Mouse (Mus musculus) ES-E14 (cell line): ENCODE results near the gene Hfe2. TPM values are rescaled to one million over a fixed set of nuclear protein-coding genes. Genes with fewer than 3 reads are reported as not detected.
A peak's percentile ranks its signal among the peaks of the same experiment; 100 is the strongest.
"Not testable (repeated sequence)": the region's sequence is repeated elsewhere in the genome, so short reads cannot be mapped to it uniquely, and the experiment has no call there.

Source experiments
- DNase-seq: peaks from one replicate; pipeline ENCODE4 v3.0.0-alpha.2; 2013; ENCODE audit warnings: low read depth, low spot score
- H3K27ac ChIP-seq: 2 replicates; pipeline ENCODE4 v1.5.1; 2012; ENCODE audit warnings: low read depth, mild to moderate bottlenecking, low read length, moderate library complexity, mixed read lengths; ENCODE audit not compliant: poor library complexity, insufficient read depth, severe bottlenecking
- H3K36me3 ChIP-seq: 2 replicates; pipeline ENCODE4 v1.6.1; 2012; ENCODE audit warnings: mild to moderate bottlenecking, low read length, moderate library complexity, mixed read lengths; ENCODE audit not compliant: control insufficient read depth, poor library complexity, insufficient read depth, severe bottlenecking
- H3K4me1 ChIP-seq, 2 experiments: fragments of 150-350 bp in 1 of 2; sonication (generic) in 1 of 2; 2 replicates each; pipeline ENCODE4 v1.6.1; 2012; ENCODE audit warnings: low read length in 2 of 2, mild to moderate bottlenecking in 1 of 2, mixed read lengths in 1 of 2; ENCODE audit not compliant: control insufficient read depth in 2 of 2, insufficient read depth in 2 of 2, poor library complexity in 1 of 2
- H3K4me3 ChIP-seq, 2 experiments: fragments of 150-350 bp in 1 of 2; sonication (generic) in 1 of 2; 2 replicates each; pipeline ENCODE4 v1.5.1; 2012; ENCODE audit warnings: low read length in 2 of 2, low read depth in 1 of 2, mild to moderate bottlenecking in 1 of 2, mixed read lengths in 1 of 2; ENCODE audit not compliant: insufficient read depth in 1 of 2, poor library complexity in 1 of 2, severe bottlenecking in 1 of 2
- H3K9ac ChIP-seq: 2 replicates; pipeline ENCODE4 v1.6.1; 2012; ENCODE audit warnings: low read depth, mild to moderate bottlenecking, low read length, mixed read lengths; ENCODE audit not compliant: poor library complexity, insufficient read depth, severe bottlenecking
- H3K9me3 ChIP-seq: fragments of 150-350 bp; sonication (generic); 2 replicates; pipeline ENCODE4 v1.6.1; 2012; ENCODE audit warnings: low read depth, mild to moderate bottlenecking, low read length; ENCODE audit not compliant: control insufficient read depth, insufficient read depth
- CHD2 ChIP-seq: IDR thresholded peaks from 2 replicates; pipeline ENCODE4 v1.6.1; 2014; ENCODE audit warnings: mild to moderate bottlenecking, low read depth, low read length, inconsistent platforms
- HCFC1 ChIP-seq: IDR thresholded peaks from 2 replicates; pipeline ENCODE4 v1.6.1; 2012; ENCODE audit warnings: low read length, inconsistent platforms, borderline replicate concordance; ENCODE audit not compliant: insufficient read depth
- MAFK ChIP-seq: IDR thresholded peaks from 2 replicates; pipeline ENCODE4 v1.6.1; 2014; ENCODE audit warnings: mild to moderate bottlenecking, low read depth, low read length, inconsistent platforms; ENCODE audit not compliant: insufficient read depth
- ZC3H11A ChIP-seq: IDR thresholded peaks from 2 replicates; pipeline ENCODE4 v1.6.1; 2012; ENCODE audit warnings: low read depth, mild to moderate bottlenecking, inconsistent platforms, low read length, borderline replicate concordance
- ZNF384 ChIP-seq: IDR thresholded peaks from 2 replicates; pipeline ENCODE4 v1.6.1; 2012; ENCODE audit warnings: low read depth, low read length, inconsistent platforms
- in situ Hi-C, 2 experiments: fragments of 600-800 bp; cut with MboI; formaldehyde crosslinking; loops; one replicate each; pipeline ENCODE4 v1.15.1; 2025; ENCODE audit warnings: low sequenced_read_pairs in 2 of 2, inconsistent platforms in 1 of 2; ENCODE audit not compliant: unreplicated experiment in 2 of 2
- total RNA-seq: library from RNA; depleted of rRNA; stranded (reverse); fragments of 300-350 nt; gene quantifications from 2 replicates; pipeline ENCODE4 v1.2.3, GENCODE M21; 2012

Gene Hfe2
- total RNA-seq, 1 experiment, result 1.0 TPM

DNA sequence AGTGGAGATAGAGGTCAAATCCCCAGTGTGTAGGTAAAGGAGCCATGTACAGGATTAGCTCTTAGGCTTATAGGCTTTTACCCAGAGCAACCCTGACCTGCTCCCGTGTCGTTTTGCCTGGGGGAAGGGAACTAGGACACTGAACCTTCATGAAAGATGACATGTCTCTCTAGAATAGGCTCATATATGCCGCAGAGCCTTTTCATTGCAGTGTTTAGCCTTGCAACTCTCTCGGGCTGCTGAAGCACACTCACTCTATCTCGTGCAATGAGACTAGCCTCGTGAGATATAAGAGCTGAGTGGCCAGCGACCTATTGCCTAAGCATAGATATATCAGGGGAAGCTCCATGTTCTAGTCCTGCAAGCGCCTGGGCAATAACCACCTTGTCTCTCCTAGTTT, 35.3 kb upstream of the Hfe2 start:
- DNase-seq, result not testable (repeated sequence)

GRCm38 (mm10) chr3:96494456-96494855, 30.5 kb upstream of the Hfe2 start:
- H3K9ac ChIP-seq, DNase-seq, H3K27ac ChIP-seq, H3K4me1 ChIP-seq, H3K36me3 ChIP-seq, H3K4me3 ChIP-seq, in situ Hi-C loops, H3K9me3 ChIP-seq: not testable (repeated sequence)

More for the DNA sequence above, 35.3 kb upstream of the Hfe2 start:
- H3K9me3 ChIP-seq, H3K36me3 ChIP-seq, H3K4me1 ChIP-seq, H3K9ac ChIP-seq, in situ Hi-C loops, H3K4me3 ChIP-seq, H3K27ac ChIP-seq: not testable (repeated sequence)

GRCm38 (mm10) chr3:96494912-96495311, 30.1 kb upstream of the Hfe2 start:
- Histone ChIP-seq H3K9ac (no peak overlapping the region), H3K4me1 (peaks cover 2 to 3% of the 10 kb centered on the region in 2 experiments; a peak in 3 of 4 replicates), H3K4me3 (peak overlapping the region in 1 of 2 experiments; percentile 18; a peak in 1 of 4 replicates), H3K9me3 (no peaks in the 10 kb centered on the region), H3K27ac (no peak overlapping the region), H3K36me3 (no peaks in the 10 kb centered on the region)
- DNase-seq, result no peak
- in situ Hi-C loops, result no loop called here
- TF ChIP-seq CHD2 (no peak), MAFK (no peak), ZNF384 (no peak), ZC3H11A (no peak), HCFC1 (no peak)

DNA sequence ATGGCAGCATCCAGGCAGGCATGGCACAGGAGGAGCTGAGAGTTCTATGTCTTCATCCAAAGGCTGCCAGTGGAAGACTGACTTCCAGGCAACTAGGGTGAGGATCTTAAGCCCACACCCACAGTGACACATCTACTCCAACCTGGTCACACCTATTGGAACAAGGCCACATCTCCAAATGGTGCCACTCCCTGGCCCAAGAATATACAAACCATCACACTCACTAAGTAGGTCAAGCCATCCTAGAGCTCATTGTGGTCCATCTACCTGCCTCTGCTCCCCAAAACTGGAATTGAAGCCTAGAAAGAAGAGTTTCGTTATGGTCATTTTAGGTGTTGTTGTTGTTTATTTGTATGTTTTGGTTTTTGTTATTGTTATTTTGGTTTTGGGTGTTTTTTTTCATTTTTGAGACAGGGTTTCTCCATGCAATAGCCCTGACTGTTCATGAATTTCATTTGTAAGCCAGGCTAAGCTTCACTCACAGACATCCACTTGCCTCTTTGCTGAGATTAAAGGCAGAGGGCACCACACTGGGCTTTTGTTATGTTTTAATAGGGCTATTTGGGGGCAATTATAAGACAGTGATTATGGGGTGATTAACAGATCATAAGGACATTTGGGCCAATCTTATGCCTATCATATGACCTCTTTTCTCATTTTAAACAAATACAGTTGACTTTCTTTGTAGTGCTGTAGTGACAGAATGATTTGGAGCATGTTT, 29.3 kb upstream of the Hfe2 start:
- peaks cover 2 to 3% of the 10 kb centered on the region in 2 experiments; a peak in 3 of 4 replicates for H3K4me1 ChIP-seq
- DNase-seq, result no peak
- no peaks in the 10 kb centered on the region for H3K36me3 ChIP-seq
- H3K9ac ChIP-seq, result no peak overlapping the region
- TF ChIP-seq ZNF384 (peak; percentile 85), CHD2 (no peak), HCFC1 (no peak)
- H3K9me3 ChIP-seq, result no peaks in the 10 kb centered on the region
- in situ Hi-C loops, result no loop called here
- no peak overlapping the region for H3K27ac ChIP-seq
- H3K4me3 ChIP-seq, result no peak overlapping the region

GRCm38 (mm10) chr3:96496216-96496615, 28.8 kb upstream of the Hfe2 start:
- H3K9me3 ChIP-seq, result no peaks in the 10 kb centered on the region
- no peak for DNase-seq
- TF ChIP-seq MAFK (no peak), CHD2 (no peak), HCFC1 (no peak), ZC3H11A (no peak), ZNF384 (no peak)
- no peak overlapping the region for H3K27ac ChIP-seq
- no peak overlapping the region for H3K9ac ChIP-seq
- in situ Hi-C loops, result no loop called here
- H3K4me1 ChIP-seq, result peaks cover 2 to 3% of the 10 kb centered on the region in 2 experiments; a peak in 3 of 4 replicates
- H3K4me3 ChIP-seq, result no peak overlapping the region
- no peaks in the 10 kb centered on the region for H3K36me3 ChIP-seq

DNA sequence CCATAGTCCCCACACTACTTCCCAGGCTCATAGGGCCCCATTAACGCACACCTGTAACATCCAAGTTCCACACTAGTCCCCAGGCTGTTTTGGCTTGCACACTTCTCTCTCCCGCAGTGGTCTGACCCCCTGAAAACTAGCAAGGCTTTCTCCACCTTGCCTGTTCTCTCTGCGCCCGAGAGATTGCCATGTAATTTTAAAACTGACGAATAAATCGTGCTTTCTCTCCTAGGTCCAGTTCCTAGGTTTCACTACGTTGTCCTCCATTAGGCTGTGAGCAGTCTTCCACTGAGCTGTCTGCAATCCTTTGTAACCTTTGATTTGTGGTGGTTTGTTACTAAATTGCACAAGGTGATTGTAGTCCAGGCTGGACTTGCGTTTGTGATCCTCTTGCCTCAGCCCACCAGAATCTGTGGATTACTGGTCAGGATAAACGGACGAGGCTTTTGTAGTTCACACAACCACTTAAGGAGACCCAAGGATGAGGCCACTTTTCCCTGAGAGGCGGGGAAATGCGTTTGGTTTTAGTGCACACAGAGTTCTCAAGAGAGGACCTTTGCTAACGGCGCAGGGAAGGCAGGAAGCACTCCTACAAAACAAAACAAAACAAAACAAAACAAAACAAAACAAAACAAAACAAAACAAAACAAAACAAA, 28.2 kb upstream of the Hfe2 start:
- peak overlapping the region; percentile 46; the same call in 1 of the 2 replicates for H3K9ac ChIP-seq
- DNase-seq, H3K36me3 ChIP-seq, H3K9me3 ChIP-seq, in situ Hi-C loops, H3K4me1 ChIP-seq, H3K27ac ChIP-seq: not testable (repeated sequence)
- H3K4me3 ChIP-seq, result peak overlapping the region; percentile 66 to 67
